Mouse (Mus musculus) MEL (cell line): ENCODE data around the gene Chrna9.

ENCODE experiments used
- CTCF ChIP-seq, 3 experiments: IDR thresholded peaks in 2 of 3; conservative IDR thresholded peaks in 1 of 3; 2 replicates each; pipeline ENCODE4 v1.5.1; 2011 to 2012; ENCODE audit warnings: low read length in 3 of 3, low read depth in 2 of 3, mild to moderate bottlenecking in 2 of 3, improper control_type of control experiment in 1 of 3, inconsistent platforms in 1 of 3, mixed read lengths in 1 of 3, moderate library complexity in 1 of 3; ENCODE audit not compliant: control insufficient read depth in 1 of 3, insufficient read depth in 1 of 3, poor library complexity in 1 of 3, severe bottlenecking in 1 of 3
- ETS1 ChIP-seq: IDR thresholded peaks from 2 replicates; pipeline ENCODE4 v1.6.1; 2012; ENCODE audit warnings: low read depth, mild to moderate bottlenecking, inconsistent platforms, low read length, improper control_type of control experiment, moderate library complexity
- GATA1 ChIP-seq: IDR thresholded peaks from 2 replicates; pipeline ENCODE4 v1.6.1; 2011; ENCODE audit warnings: low read depth, low read length, improper control_type of control experiment
- MAX ChIP-seq: IDR thresholded peaks from 2 replicates; pipeline ENCODE4 v1.6.1; 2011; ENCODE audit warnings: low read length, improper control_type of control experiment
- MAZ ChIP-seq: IDR thresholded peaks from 2 replicates; pipeline ENCODE4 v1.6.1; 2012; ENCODE audit warnings: low read depth, mild to moderate bottlenecking, inconsistent platforms, low read length, improper control_type of control experiment
- POLR2A ChIP-seq, 2 experiments: IDR thresholded peaks; 2 replicates each; pipeline ENCODE4 v1.6.1; 2011 to 2012; ENCODE audit warnings: low read length in 2 of 2, mild to moderate bottlenecking in 2 of 2, control low read depth in 1 of 2, improper control_type of control experiment in 1 of 2, low read depth in 1 of 2, moderate library complexity in 1 of 2; ENCODE audit not compliant: control insufficient read depth in 1 of 2, insufficient read depth in 1 of 2, poor library complexity in 1 of 2
- SMC3 ChIP-seq: IDR thresholded peaks from 2 replicates; pipeline ENCODE4 v1.6.1; 2011; ENCODE audit warnings: low read depth, low read length, improper control_type of control experiment

- TF ChIP-seq SMC3 (no peak), GATA1 (no peak), MAX (no peak), ETS1 (no peak; the same call in none of the 2 replicates), POLR2A (IDR thresholded peaks at IDR 0.05; ENCODE audit: control insufficient read depth in 1 of 2, insufficient read depth in 1 of 2, low read depth in 1 of 2, low read length in 2 of 2, poor library complexity in 1 of 2) (no peak; a peak in 1 of 4 replicates), MAZ (no peak), CTCF (IDR thresholded peaks at IDR 0.05 in 2 of 3, conservative IDR thresholded peaks at IDR 0.05 in 1 of 3; ENCODE audit: control insufficient read depth in 1 of 3, insufficient read depth in 1 of 3, low read depth in 2 of 3, low read length in 3 of 3, poor library complexity in 1 of 3, severe bottlenecking in 1 of 3) (no peak)
Measured at GRCm38 (mm10) chr5:65956144-65957008, 21.7 kb downstream of the Chrna9 start.
